Mouse (Mus musculus): ENCODE measurements at regions not wholly inside any gene's neighbourhood (a gene's known extent, or its start where the extent isn't known, plus 50 kb on each side); places are given as distances from the start of the nearest gene placed in this dataset.

DNA sequence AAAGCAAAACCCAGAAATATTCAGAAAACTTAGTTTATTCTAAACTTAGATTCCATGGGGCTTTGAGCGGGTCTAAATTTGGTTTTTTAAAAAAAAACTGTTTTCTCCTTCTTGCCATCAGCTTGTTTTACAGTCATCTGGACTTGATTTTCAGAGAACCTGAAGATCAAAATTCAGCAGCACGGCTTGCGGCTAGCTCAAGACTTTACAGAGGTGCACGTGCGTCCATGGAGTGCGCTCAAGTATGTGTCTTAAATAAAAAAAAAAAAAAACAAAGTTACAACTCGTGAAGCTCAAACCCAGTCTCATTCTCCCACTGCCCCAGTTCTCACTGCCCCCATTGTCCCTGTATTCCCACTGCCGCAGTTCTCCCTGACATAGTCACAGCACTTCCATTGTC, 180.5 kb upstream of the L3mbtl3 start:
- 83% methylated on average over 8 of the region's 8 CpGs for WGBS
- TF ChIP-seq CTCF (IDR thresholded peaks at IDR 0.05; ENCODE audit: low read depth), result no peak
- no peak overlapping the region for H3K27ac ChIP-seq (ENCODE audit: low read depth)

DNA sequence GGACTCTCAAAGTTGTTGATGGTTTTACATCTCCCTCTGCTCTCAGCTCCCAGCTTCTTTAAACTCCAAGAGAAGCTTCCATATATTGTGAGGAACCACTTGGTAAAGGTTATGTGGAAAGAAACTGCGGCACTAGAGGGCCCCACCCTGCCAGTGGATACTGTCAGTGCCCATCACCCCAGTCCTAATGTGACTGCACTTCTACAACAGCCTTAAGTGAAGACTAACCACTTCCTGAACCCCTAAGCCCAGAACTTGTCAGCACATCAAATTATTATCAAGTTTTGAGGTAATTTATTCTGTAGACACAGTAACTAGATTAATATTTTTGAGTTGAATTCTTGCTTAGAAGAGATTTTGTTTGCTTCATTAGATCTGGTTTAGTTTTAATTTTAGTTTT, 182.3 kb upstream of the L3mbtl3 start:
- TF ChIP-seq CTCF (IDR thresholded peaks at IDR 0.05; ENCODE audit: low read depth), result no peak
- Histone ChIP-seq H3K4me3 (ENCODE audit: low read depth, low read length) (no peak overlapping the region), H3K9me3 (ENCODE audit: low read depth, low read length) (no peaks in the 10 kb centered on the region), H3K4me1 (ENCODE audit: insufficient read depth) (no peaks in the 10 kb centered on the region), H3K4me2 (no peak overlapping the region), H3K27me3 (ENCODE audit: insufficient read depth, low read length) (no peaks in the 10 kb centered on the region), H3K36me3 (ENCODE audit: insufficient read depth) (no peaks in the 10 kb centered on the region), H3K9ac (no peak overlapping the region), H3K27ac (ENCODE audit: low read depth) (no peak overlapping the region)
- ATAC-seq (ENCODE audit: insufficient read depth), result no peak
- no peak for DNase-seq
- WGBS, result 56% methylated on average over 1 of the region's 1 CpGs

More for the DNA sequence above, 180.5 kb upstream of the L3mbtl3 start:
- no peaks in the 10 kb centered on the region for H3K27me3 ChIP-seq (ENCODE audit: insufficient read depth, low read length)
- no peaks in the 10 kb centered on the region for H3K36me3 ChIP-seq (ENCODE audit: insufficient read depth)
- H3K4me2 ChIP-seq, result no peak overlapping the region
- DNase-seq, result no peak
- no peak overlapping the region for H3K4me3 ChIP-seq (ENCODE audit: low read depth, low read length)
- no peaks in the 10 kb centered on the region for H3K9me3 ChIP-seq (ENCODE audit: low read depth, low read length)
- no peak overlapping the region for H3K9ac ChIP-seq
- ATAC-seq (ENCODE audit: insufficient read depth), result no peak
- no peaks in the 10 kb centered on the region for H3K4me1 ChIP-seq (ENCODE audit: insufficient read depth)

DNA sequence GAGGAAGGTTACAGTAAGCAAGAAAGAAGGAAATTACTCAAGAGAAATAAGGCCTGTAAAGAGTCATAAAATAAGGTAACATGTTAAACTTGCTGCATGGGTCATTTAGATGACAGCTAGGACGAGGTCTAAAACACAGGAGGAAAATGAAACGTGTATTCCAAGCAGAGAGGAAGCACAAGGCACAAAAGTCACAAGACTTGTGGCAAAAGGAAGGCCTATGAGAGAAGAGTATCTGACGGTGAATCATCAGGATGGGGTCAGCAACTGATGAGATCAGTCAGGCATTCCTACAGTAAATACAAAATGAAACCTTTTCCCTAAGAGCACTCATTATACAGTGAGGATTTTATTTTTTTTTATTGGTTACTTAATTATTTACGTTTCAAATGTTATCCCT, 183.6 kb upstream of the L3mbtl3 start:
- no peak overlapping the region for H3K4me2 ChIP-seq
- 70% methylated on average over 4 of the region's 4 CpGs for WGBS
- no peak for TF ChIP-seq CTCF (IDR thresholded peaks at IDR 0.05; ENCODE audit: low read depth)
- ATAC-seq (ENCODE audit: insufficient read depth), result no peak
- no peaks in the 10 kb centered on the region for H3K9me3 ChIP-seq (ENCODE audit: low read depth, low read length)
- no peak overlapping the region for H3K4me3 ChIP-seq (ENCODE audit: low read depth, low read length)
- no peaks in the 10 kb centered on the region for H3K4me1 ChIP-seq (ENCODE audit: insufficient read depth)
- H3K36me3 ChIP-seq (ENCODE audit: insufficient read depth), result no peaks in the 10 kb centered on the region
- H3K9ac ChIP-seq, result no peak overlapping the region
- no peak for DNase-seq
- no peak overlapping the region for H3K27ac ChIP-seq (ENCODE audit: low read depth)
- H3K27me3 ChIP-seq (ENCODE audit: insufficient read depth, low read length), result no peaks in the 10 kb centered on the region

DNA sequence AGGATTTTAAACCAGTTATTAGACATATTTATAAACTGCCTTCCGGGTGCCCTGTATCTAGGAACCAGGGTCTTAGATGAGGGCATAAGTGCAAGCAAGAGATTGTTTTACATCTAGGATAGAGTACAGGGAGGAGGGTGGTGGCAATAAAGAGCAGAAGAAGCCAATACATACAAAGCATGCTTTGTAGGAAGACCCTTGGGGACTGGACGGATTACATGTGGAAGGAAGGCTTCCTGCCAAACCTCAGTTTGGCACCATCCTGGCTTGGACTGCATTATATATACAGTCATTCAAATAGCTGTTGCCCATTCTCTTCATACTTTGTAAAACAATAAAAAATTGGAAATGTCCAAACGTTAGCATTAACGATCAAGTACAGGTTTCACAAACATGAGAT, 184.7 kb upstream of the L3mbtl3 start:
- Histone ChIP-seq H3K4me1 (ENCODE audit: insufficient read depth) (no peaks in the 10 kb centered on the region), H3K9me3 (ENCODE audit: low read depth, low read length) (no peaks in the 10 kb centered on the region), H3K4me3 (ENCODE audit: low read depth, low read length) (no peak overlapping the region), H3K27me3 (ENCODE audit: insufficient read depth, low read length) (no peaks in the 10 kb centered on the region), H3K36me3 (ENCODE audit: insufficient read depth) (no peaks in the 10 kb centered on the region), H3K4me2 (no peak overlapping the region), H3K27ac (ENCODE audit: low read depth) (no peak overlapping the region), H3K9ac (no peak overlapping the region)
- DNase-seq (peak; percentile 33), ATAC-seq (ENCODE audit: insufficient read depth) (no peak)
- 59% methylated on average over 4 of the region's 4 CpGs for WGBS
- TF ChIP-seq CTCF (IDR thresholded peaks at IDR 0.05; ENCODE audit: low read depth), result no peak

DNA sequence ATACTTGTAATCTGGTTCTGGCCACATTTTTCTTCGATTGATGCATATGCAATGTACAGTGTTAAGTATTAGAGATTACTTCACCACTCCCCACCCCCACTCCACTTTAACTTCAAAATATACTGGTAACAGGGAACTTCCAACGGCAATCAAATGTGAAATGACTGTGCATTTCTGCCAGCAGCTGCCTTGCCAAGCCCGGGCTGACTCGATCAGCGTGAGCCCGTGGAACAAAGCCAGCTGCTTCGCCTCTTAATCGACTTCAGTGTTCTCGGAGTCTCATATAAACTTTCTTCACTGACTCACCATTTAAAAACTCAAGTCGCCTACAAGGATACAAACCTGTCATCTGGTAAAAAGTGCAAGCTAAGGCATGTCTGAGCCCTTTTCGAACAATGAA, 188.7 kb upstream of the L3mbtl3 start:
- ATAC-seq (ENCODE audit: insufficient read depth) (peak; percentile 84), DNase-seq (peak; percentile 91)
- no peaks in the 10 kb centered on the region for H3K9me3 ChIP-seq (ENCODE audit: low read depth, low read length)
- WGBS, result 26% methylated on average over 11 of the region's 11 CpGs
- peak overlapping the region; percentile 19; the same call in 1 of the 2 replicates for H3K4me2 ChIP-seq
- no peaks in the 10 kb centered on the region for H3K4me1 ChIP-seq (ENCODE audit: insufficient read depth)
- no peak for TF ChIP-seq CTCF (IDR thresholded peaks at IDR 0.05; ENCODE audit: low read depth)
- H3K27me3 ChIP-seq (ENCODE audit: insufficient read depth, low read length), result no peaks in the 10 kb centered on the region
- H3K9ac ChIP-seq, result no peak overlapping the region
- H3K27ac ChIP-seq (ENCODE audit: low read depth), result no peak overlapping the region
- no peak overlapping the region for H3K4me3 ChIP-seq (ENCODE audit: low read depth, low read length)
- no peaks in the 10 kb centered on the region for H3K36me3 ChIP-seq (ENCODE audit: insufficient read depth)

DNA sequence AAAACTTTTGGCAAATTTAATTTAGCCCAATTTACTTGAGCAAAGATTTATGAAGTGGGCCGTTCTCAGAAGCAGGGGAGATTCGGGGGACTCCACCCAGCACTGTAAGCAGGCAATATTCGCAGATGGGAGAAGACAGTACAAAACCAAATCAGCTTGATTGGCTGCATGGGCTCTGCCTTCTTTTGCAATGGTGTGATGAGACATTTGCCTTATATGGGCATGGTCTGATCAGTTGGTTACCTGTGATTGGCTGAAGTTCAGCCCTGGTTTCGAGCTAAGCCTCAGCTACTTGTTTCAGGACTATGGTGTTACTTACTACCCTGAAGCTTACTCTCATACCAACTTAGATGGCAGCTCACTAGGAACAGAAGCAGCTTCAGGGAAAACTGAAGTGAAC, 185.6 kb upstream of the Arhgap18 start:
- DNase-seq, result no peak
- 60% methylated on average over 4 of the region's 4 CpGs for WGBS
- no peak overlapping the region for H3K27ac ChIP-seq (ENCODE audit: low read depth)
- H3K36me3 ChIP-seq (ENCODE audit: insufficient read depth), result no peaks in the 10 kb centered on the region
- H3K9ac ChIP-seq, result no peak overlapping the region
- ATAC-seq (ENCODE audit: insufficient read depth), result 0 out of 2 replicates have a peak, but pooled peaks have one; percentile 15
- TF ChIP-seq CTCF (IDR thresholded peaks at IDR 0.05; ENCODE audit: low read depth), result no peak
- H3K4me3 ChIP-seq (ENCODE audit: low read depth, low read length), result no peak overlapping the region
- no peak overlapping the region for H3K4me2 ChIP-seq
- H3K9me3 ChIP-seq (ENCODE audit: low read depth, low read length), result no peaks in the 10 kb centered on the region
- H3K4me1 ChIP-seq (ENCODE audit: insufficient read depth), result no peaks in the 10 kb centered on the region
- no peaks in the 10 kb centered on the region for H3K27me3 ChIP-seq (ENCODE audit: insufficient read depth, low read length)

DNA sequence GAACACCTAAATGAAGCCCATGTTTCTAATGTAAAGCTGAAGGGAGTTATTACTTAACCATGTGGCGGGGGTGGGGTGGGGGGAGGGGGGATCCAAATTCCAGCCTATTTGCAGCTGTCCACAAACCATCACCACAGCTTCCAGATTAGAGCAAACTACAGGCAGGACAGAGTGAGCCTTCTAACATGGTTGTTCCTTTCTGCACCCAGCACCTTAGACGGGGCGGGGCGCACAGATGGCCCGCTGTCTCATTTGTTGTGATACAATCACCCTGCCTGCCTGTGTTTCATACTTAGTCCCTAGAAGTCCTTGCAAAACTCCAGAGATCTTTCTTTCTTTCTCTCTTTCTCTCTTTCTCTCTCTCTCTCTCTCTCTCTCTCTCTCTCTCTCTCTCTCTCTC, 182.8 kb upstream of the Arhgap18 start:
- DNase-seq (no peak), ATAC-seq (ENCODE audit: insufficient read depth) (no peak)
- Histone ChIP-seq H3K27ac (ENCODE audit: low read depth) (no peak overlapping the region), H3K4me1 (ENCODE audit: insufficient read depth) (no peaks in the 10 kb centered on the region), H3K9ac (no peak overlapping the region), H3K4me2 (no peak overlapping the region), H3K4me3 (ENCODE audit: low read depth, low read length) (no peak overlapping the region), H3K36me3 (ENCODE audit: insufficient read depth) (no peaks in the 10 kb centered on the region), H3K27me3 (ENCODE audit: insufficient read depth, low read length) (no peaks in the 10 kb centered on the region), H3K9me3 (ENCODE audit: low read depth, low read length) (no peaks in the 10 kb centered on the region)
- TF ChIP-seq CTCF (IDR thresholded peaks at IDR 0.05; ENCODE audit: low read depth), result no peak
- WGBS, result 79% methylated on average over 5 of the region's 5 CpGs

DNA sequence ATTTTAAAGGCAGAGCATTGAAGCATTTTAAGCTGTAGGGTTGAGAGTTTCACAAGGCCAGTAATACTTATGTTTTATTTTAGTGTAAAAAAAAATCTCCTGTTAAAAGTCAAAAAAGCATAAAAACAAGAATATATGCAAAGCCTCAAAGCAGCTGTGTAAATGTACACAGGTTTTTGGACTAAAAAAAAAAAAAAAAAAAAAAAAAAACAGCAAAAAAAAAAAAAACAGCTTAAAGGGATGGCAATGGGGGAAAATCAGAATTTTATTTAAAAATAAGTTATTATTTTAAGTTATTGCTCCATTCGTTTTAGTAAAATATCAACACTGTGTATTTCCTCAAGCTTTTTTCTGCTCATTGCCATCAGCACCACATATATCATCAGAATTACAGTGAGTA, 181.8 kb upstream of the Arhgap18 start:
- Histone ChIP-seq H3K4me3 (ENCODE audit: low read depth, low read length) (no peak overlapping the region), H3K9me3 (ENCODE audit: low read depth, low read length) (no peaks in the 10 kb centered on the region), H3K27me3 (ENCODE audit: insufficient read depth, low read length) (no peaks in the 10 kb centered on the region), H3K27ac (ENCODE audit: low read depth) (no peak overlapping the region), H3K4me2 (no peak overlapping the region), H3K4me1 (ENCODE audit: insufficient read depth) (no peaks in the 10 kb centered on the region), H3K9ac (no peak overlapping the region), H3K36me3 (ENCODE audit: insufficient read depth) (no peaks in the 10 kb centered on the region)
- no peak for TF ChIP-seq CTCF (IDR thresholded peaks at IDR 0.05; ENCODE audit: low read depth)
- ATAC-seq (ENCODE audit: insufficient read depth) (no peak), DNase-seq (no peak)
- 45% methylated on average over 1 of the region's 1 CpGs for WGBS

All from lung, embryonic 14.5 days (tissue).